Mouse (Mus musculus) hindbrain, embryonic 14.5 days (tissue): Measurements from ENCODE around the gene Ccdc85a. TPM values are rescaled to one million over a fixed set of nuclear protein-coding genes. Genes with fewer than 3 reads are reported as not detected.

Experiments
- ATAC-seq: fragments of 200-750 bp; cut with Nextera tagmentation; 2 replicates; pipeline ENCODE4 v1.8.0; 2017; ENCODE audit warnings: moderate number of reproducible peaks, mild to moderate bottlenecking, moderate TSS enrichment, moderate library complexity; ENCODE audit not compliant: low FRiP score
- DNase-seq: peaks from one replicate; pipeline ENCODE4 v3.0.0-alpha.2; 2015; ENCODE audit warnings: low spot score
- H3K27ac ChIP-seq: fragments of 300-500 bp; sonication (generic); 2 replicates; pipeline ENCODE4 v1.5.1; 2014; ENCODE audit warnings: mild to moderate bottlenecking, moderate library complexity
- H3K27me3 ChIP-seq: fragments of 300-500 bp; sonication (generic); 2 replicates; pipeline ENCODE4 v1.6.1; 2014; ENCODE audit warnings: mild to moderate bottlenecking, low read length, mixed read lengths; ENCODE audit not compliant: control insufficient read depth, insufficient read depth
- H3K36me3 ChIP-seq: fragments of 300-500 bp; sonication (generic); replicated peaks from 2 replicates; pipeline ENCODE4 v1.6.1; 2014; ENCODE audit not compliant: control insufficient read depth, insufficient read depth
- H3K4me1 ChIP-seq: fragments of 300-500 bp; sonication (generic); replicated peaks from 2 replicates; pipeline ENCODE4 v1.6.1; 2014; ENCODE audit warnings: antibody characterized with exemption, low read length, mixed read lengths; ENCODE audit not compliant: control insufficient read depth, insufficient read depth
- H3K4me2 ChIP-seq: fragments of 300-500 bp; sonication (generic); replicated peaks from 2 replicates; pipeline ENCODE4 v1.6.1; 2014; ENCODE audit warnings: mild to moderate bottlenecking, moderate library complexity
- H3K4me3 ChIP-seq: fragments of 300-500 bp; sonication (generic); replicated peaks from 2 replicates; pipeline ENCODE4 v1.5.1; 2014; ENCODE audit warnings: mild to moderate bottlenecking, low read length
- H3K9ac ChIP-seq: fragments of 300-500 bp; sonication (generic); 2 replicates; pipeline ENCODE4 v1.6.1; 2014
- H3K9me3 ChIP-seq: fragments of 300-500 bp; sonication (generic); 2 replicates; pipeline ENCODE4 v1.6.1; 2016; ENCODE audit warnings: low read length; ENCODE audit not compliant: control insufficient read depth
- WGBS: fragments of 180-500 bp; shearing (Covaris S2); extraction: QIAGEN DNeasy Blood & Tissue Kit; methylation state at CpG from one replicate; pipeline ENCODE4 v1.1.7; 2014; 5-methylcytosine and 5-hydroxymethylcytosine counted together
- polyA plus RNA-seq: library from polyadenylated mRNA; unstranded; fragments of >200 nt; fragmentation: Nextera tagmentation; extraction: Ambion mirVana; gene quantifications from 2 replicates; pipeline ENCODE4 v1.2.1, GENCODE M21; 2014

Gene Ccdc85a
- polyA plus RNA-seq, 1 experiment from 2014 or later: 36.3 TPM

DNA sequence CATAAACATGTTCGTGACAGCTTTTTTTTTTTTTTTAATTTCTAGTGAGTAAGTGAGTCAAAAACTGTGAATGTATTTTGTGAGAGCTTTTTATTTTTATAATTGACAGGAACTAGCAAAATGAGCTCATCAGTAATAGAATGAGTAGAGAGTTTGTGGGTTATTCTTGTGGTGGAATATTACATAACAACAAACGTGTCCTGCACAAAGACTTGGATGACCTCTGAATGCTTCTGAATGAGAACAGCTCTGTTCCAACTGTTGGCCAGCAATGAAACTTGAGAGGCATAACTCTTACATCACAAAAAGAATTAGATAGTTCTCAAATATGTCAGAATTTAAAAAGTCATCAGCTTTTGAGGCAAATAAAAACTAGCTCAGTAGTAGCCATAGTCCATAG lies 40.7 kb downstream of the Ccdc85a start:
- Histone ChIP-seq H3K27ac (no peak overlapping the region), H3K4me1 (no peaks in the 10 kb centered on the region), H3K27me3 (no peaks in the 10 kb centered on the region), H3K4me3 (no peak overlapping the region), H3K4me2 (no peak overlapping the region), H3K9me3 (no peaks in the 10 kb centered on the region), H3K36me3 (no peaks in the 10 kb centered on the region), H3K9ac (no peak overlapping the region)
- 91% methylated on average over 2 of the region's 2 CpGs for WGBS
- no peak for ATAC-seq
- DNase-seq: no peak

- 86% methylated on average over 1 of the region's 1 CpGs for WGBS
- DNase-seq (no peak), ATAC-seq (no peak)
- H3K27ac ChIP-seq: no peak overlapping the region
- no peak overlapping the region for H3K4me2 ChIP-seq
- H3K4me3 ChIP-seq: no peak overlapping the region
- no peaks in the 10 kb centered on the region for H3K4me1 ChIP-seq
- H3K9me3 ChIP-seq: no peaks in the 10 kb centered on the region
- no peaks in the 10 kb centered on the region for H3K27me3 ChIP-seq
- no peaks in the 10 kb centered on the region for H3K36me3 ChIP-seq
- H3K9ac ChIP-seq: no peak overlapping the region
Observed at GRCm38 (mm10) chr11:28541307-28541706, 42.8 kb downstream of the Ccdc85a start.

- Histone ChIP-seq H3K9ac (no peak overlapping the region), H3K27ac (no peak overlapping the region), H3K4me3 (no peak overlapping the region), H3K4me2 (no peak overlapping the region), H3K27me3 (no peaks in the 10 kb centered on the region), H3K9me3 (peaks cover 10% of the 10 kb centered on the region; the same call in 1 of the 2 replicates), H3K36me3 (no peaks in the 10 kb centered on the region), H3K4me1 (no peaks in the 10 kb centered on the region)
- WGBS: 92% methylated on average over 2 of the region's 2 CpGs
- DNase-seq: no peak
- no peak for ATAC-seq
Observed at GRCm38 (mm10) chr11:28533286-28533685, 50.8 kb downstream of the Ccdc85a start.

GRCm38 (mm10) chr11:28501190-28501589 lies 82.9 kb downstream of the Ccdc85a start:
- H3K27me3 ChIP-seq: no peaks in the 10 kb centered on the region
- no peak overlapping the region for H3K27ac ChIP-seq
- no peak for DNase-seq
- H3K9me3 ChIP-seq: no peaks in the 10 kb centered on the region
- no peak overlapping the region for H3K9ac ChIP-seq
- ATAC-seq: no peak
- H3K4me1 ChIP-seq: no peaks in the 10 kb centered on the region
- no peaks in the 10 kb centered on the region for H3K36me3 ChIP-seq
- H3K4me2 ChIP-seq: no peak overlapping the region
- no peak overlapping the region for H3K4me3 ChIP-seq

- H3K9me3 ChIP-seq: no peaks in the 10 kb centered on the region
- no peaks in the 10 kb centered on the region for H3K27me3 ChIP-seq
- no peak overlapping the region for H3K27ac ChIP-seq
- H3K4me3 ChIP-seq: no peak overlapping the region
- DNase-seq (no peak), ATAC-seq (no peak)
- no peaks in the 10 kb centered on the region for H3K4me1 ChIP-seq
- no peak overlapping the region for H3K9ac ChIP-seq
- H3K4me2 ChIP-seq: no peak overlapping the region
- H3K36me3 ChIP-seq: no peaks in the 10 kb centered on the region
Observed at GRCm38 (mm10) chr11:28497034-28497433, 87.1 kb downstream of the Ccdc85a start.

DNA sequence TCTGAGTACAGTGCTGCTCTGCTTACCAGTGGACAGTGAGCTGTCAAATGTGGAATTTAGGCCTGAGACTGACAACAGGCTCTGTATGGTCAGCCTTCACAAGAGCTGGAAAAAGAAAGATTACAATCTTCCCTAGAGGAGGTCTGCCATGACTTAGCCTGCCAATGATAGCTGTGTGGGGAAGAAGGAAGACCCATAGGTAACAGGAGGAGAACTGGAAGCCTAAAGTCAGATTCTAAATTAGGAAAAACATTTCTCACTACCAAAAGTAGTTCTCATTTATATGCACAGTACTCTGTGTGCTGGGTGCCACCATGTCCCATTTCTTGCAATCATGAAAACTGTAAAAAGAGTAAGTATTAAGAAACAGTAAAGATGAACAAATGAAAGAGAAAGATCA lies 90.8 kb downstream of the Ccdc85a start:
- Histone ChIP-seq H3K4me2 (no peak overlapping the region), H3K36me3 (no peaks in the 10 kb centered on the region), H3K9ac (no peak overlapping the region), H3K27me3 (no peaks in the 10 kb centered on the region), H3K27ac (no peak overlapping the region), H3K9me3 (no peaks in the 10 kb centered on the region), H3K4me3 (no peak overlapping the region), H3K4me1 (no peaks in the 10 kb centered on the region)
- DNase-seq: no peak
- ATAC-seq: no peak

GRCm38 (mm10) chr11:28491330-28491729 lies 92.8 kb downstream of the Ccdc85a start:
- Histone ChIP-seq H3K27ac (no peak overlapping the region), H3K4me1 (no peaks in the 10 kb centered on the region), H3K36me3 (no peaks in the 10 kb centered on the region), H3K9me3 (no peaks in the 10 kb centered on the region), H3K27me3 (no peaks in the 10 kb centered on the region), H3K9ac (no peak overlapping the region), H3K4me2 (no peak overlapping the region), H3K4me3 (no peak overlapping the region)
- no peak for ATAC-seq
- DNase-seq: no peak
- WGBS: 88% methylated on average over 1 of the region's 1 CpGs

- WGBS: 35% methylated on average over 4 of the region's 4 CpGs
- H3K4me2 ChIP-seq: no peak overlapping the region
- no peaks in the 10 kb centered on the region for H3K36me3 ChIP-seq
- 0 out of 2 replicates have a peak, but pooled peaks cover 5% of the 10 kb centered on the region for H3K4me1 ChIP-seq
- H3K4me3 ChIP-seq: no peak overlapping the region
- H3K27me3 ChIP-seq: no peaks in the 10 kb centered on the region
- H3K9ac ChIP-seq: no peak overlapping the region
- ATAC-seq (peak; percentile 85), DNase-seq (peak; percentile 30)
- no peaks in the 10 kb centered on the region for H3K9me3 ChIP-seq
- peak overlapping the region; percentile 59; the same call in 1 of the 2 replicates for H3K27ac ChIP-seq
Observed at GRCm38 (mm10) chr11:28484083-28484729, 99.9 kb downstream of the Ccdc85a start.

DNA sequence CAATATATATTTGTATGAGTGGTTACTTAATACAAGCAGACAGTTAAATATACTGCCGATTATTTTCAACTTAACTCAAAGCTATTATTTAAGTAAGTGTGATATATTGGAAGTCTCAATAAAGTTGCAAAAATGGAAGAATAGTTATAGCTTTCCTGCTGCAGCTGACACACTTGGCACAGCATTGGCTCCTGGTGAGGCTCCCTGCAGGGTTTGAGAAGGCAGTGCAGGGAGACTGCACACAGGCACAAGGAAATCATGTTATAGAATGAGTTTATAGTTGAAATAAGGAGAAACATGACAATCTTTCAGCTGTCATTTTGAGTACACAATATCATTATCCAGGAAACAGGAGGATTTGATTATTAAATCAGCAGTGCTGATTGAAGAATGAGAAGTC lies 107.0 kb downstream of the Ccdc85a start:
- no peaks in the 10 kb centered on the region for H3K27me3 ChIP-seq
- H3K9ac ChIP-seq: no peak overlapping the region
- no peak overlapping the region for H3K27ac ChIP-seq
- no peak for DNase-seq
- no peak overlapping the region for H3K4me2 ChIP-seq
- H3K4me1 ChIP-seq: no peaks in the 10 kb centered on the region
- no peak for ATAC-seq
- no peaks in the 10 kb centered on the region for H3K36me3 ChIP-seq
- H3K9me3 ChIP-seq: no peaks in the 10 kb centered on the region
- 95% methylated on average over 1 of the region's 1 CpGs for WGBS
- no peak overlapping the region for H3K4me3 ChIP-seq

- ATAC-seq (no peak), DNase-seq (no peak)
- Histone ChIP-seq H3K4me2 (no peak overlapping the region), H3K9ac (no peak overlapping the region), H3K9me3 (no peaks in the 10 kb centered on the region), H3K27me3 (no peaks in the 10 kb centered on the region), H3K36me3 (no peaks in the 10 kb centered on the region), H3K27ac (no peak overlapping the region), H3K4me1 (no peaks in the 10 kb centered on the region), H3K4me3 (no peak overlapping the region)
Observed at GRCm38 (mm10) chr11:28465726-28466125, 118.4 kb downstream of the Ccdc85a start.
